Mouse (Mus musculus): Measurements from ENCODE around the gene Nkx2-2. TPM values are rescaled to one million over a fixed set of nuclear protein-coding genes. Genes with fewer than 3 reads are reported as not detected.
"Not testable (repeated sequence)": the region's sequence is repeated elsewhere in the genome, so short reads cannot be mapped to it uniquely, and the experiment has no call there.

The Nkx2-2 gene
- total RNA-seq, 2 experiments from 2014 or later: not detected

DNA sequence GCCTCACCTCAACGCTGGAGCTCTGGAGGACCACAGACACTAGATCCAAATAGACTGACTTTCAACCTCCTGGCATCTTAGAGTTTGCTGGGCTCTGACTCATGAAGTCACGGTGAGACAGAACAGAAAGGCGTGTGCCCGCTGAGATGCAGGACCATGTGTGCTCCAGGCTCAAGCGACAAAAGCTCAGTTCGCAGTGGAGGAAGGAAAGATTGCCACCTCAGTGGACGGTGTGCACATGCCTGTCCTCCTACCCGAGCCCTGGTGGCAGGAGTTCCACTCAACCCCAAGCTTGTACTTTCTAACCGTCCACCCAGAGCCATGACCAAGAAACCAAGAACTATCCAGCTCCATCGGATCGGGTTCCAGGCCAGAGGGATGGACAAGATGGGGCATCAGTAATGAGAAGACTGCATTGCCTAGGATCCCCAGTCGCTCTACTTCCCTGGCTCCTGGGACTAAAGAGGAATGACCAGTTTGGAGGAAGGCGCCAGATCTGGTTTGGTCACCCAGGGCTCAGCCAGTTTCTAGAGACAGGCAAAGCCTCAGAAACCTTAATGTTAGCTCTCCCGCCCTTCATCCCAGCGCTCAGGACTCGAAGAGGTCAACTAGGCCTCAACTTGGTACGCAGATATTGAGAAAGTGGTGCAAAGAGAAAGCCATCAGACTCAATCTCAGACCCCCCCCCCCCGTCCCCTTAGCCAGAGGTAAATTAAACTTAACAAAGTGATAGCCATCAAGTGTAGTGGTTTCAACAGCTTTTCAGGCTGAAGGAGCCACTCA lies 11.9 kb downstream of the Nkx2-2 start:
- ATAC-seq (replicated peaks; ENCODE audit: poor library complexity): no peak

DNA sequence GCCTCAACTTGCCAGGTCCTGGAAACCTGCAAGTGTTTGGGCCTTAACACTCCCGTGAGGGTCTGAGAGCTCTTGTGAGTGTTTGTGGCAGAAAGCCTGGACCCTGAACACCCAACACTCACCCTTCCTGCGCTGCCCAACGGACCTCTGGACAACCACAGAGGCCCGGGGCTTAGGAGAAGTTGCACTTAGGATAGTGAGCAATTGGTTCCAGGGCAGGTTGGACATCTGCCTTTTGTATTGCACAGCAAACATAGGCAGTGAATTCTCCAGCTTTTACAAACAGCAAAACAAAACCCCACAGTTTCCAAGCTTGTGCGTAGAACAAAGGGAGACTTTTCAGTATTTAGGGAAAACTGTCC lies 12.8 kb downstream of the Nkx2-2 start:
- ATAC-seq (replicated peaks; ENCODE audit: poor library complexity): no peak

DNA sequence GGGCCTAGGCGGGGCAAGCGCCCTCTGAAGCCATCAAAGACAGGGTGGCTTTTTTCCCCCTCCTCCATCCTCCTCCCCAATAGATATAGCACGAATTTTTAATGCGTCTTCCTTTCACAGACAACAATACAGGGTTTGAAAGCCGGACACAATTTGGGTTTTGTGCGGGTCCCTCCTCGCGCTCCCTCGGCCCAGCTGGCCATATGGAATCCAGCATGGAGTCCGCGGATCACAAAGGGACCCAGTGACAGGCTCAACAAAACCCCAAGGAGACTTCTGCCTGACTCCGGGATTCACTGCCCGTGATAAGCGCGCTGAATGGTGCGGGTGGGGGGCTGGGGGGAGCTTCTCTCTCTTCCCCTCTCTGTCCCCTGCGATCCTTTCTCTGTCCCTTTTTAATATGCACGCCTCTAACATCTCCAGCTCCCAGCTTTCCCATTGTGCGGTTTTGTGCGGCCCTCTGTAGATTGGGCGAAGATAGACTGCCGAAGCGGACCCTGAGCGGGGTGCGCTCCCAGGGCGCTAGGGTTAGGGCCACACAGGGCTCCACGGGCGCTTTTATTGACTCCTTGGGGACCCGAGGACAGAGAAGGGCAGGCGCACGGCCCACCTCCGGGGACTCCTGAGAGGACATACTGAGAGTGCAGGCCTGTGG lies 13.3 kb downstream of the Nkx2-2 start:
- ATAC-seq (replicated peaks; ENCODE audit: poor library complexity): no peak

DNA sequence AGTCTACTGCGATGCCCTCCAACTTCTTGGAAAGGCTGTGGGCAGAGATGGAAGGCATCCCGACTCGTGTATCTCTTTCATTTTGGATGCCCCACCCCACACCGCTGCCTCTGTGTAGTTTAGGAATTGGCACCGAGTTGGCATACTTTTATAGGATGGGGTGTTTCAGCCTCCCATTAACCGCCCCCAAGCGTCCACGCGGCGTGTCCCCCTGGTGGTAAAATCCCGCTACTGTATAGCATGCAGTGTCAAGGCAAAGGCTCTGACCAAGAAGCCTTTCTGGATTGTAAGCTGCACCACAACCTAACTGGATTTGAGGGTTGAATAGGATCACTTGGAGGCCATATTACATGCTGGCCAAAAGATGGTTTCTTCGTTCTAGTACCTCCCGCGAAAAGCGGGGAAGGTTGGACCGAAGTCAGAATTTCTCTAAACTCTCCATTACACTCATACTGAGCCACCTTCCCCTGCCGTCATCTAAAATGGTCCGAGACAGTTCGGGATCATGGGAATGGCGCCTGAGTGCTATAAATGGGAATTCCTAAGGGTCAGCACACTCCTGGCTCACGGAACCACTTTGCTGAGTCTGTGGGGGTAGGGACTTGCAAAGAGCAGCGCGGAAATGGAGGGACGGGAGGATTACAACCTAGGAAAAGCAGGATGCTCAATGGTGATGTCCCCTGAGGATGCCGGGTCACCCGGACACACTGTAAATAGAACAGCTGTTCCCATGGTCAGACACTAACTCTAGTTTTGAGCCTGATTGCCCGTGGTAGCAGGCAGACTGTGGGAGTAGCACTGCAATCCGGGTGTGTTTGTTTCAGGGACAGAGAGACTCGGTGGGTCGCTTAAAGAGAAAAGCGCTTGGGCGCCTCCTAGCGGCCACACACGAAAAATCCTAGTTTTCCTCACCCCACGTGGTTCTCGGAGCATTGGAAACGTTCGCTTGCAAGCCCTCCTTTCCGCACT lies 15.7 kb downstream of the Nkx2-2 start:
- peak; percentile 74 for ATAC-seq (replicated peaks; ENCODE audit: poor library complexity)

DNA sequence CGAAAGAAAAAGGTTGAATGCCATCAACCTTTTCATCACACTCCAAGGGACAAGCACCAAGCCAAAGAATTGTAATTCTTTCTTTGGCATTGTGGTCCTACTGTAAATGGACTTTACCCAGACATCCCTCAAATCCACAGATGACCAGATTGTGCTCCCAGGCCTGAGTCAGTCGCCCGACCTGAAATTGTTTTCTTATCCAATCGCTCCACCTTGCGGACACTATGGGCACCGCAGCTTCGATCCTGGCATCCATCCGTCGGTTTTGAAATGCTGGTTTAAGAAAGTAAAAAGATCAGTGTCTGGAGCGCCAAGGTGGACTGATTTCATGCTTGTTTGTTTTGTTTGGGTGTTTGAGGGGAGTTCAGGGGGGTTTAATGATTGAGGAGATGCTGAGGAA lies 16.4 kb downstream of the Nkx2-2 start:
- ATAC-seq (replicated peaks; ENCODE audit: poor library complexity): peak; percentile 80

DNA sequence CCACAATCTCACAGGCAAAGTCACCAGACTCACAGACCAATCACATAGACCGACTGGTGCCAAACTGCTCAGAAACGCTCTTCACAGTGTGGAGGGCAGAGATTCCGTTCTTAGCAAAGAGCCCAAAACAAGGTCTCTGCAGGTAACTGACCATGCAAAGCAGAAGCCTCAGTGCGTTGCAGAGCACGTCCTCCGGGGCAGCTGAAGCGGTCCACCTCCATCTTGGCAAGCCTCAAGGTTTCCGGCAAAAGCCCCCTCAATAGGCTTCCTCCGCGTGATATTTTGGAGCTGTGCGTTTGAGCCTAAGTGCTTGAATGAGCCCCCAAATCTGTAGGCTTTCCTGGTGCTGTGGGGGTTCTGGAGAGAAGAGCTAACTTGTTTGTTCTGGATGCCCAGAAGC lies 18.7 kb downstream of the Nkx2-2 start:
- ATAC-seq (replicated peaks; ENCODE audit: poor library complexity): no peak

DNA sequence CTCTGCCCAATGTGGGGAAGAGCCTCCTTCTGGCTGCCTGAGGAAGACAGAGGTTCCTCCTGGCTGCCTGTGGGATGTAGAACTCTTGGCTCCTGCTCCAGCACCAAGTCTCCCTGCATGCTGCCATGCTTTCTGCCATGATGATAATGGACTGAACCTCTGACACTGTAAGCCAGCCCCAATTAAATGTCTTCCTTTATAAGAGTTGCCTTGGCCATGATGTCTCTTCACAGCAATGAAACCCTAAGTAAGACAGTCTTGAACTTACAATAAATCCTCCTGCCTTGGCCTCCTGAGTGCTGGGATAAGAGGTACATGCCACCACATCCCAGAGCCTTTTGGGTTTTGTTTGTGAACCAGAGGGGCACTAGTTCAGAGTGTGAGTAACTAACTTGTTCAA lies 20.3 kb downstream of the Nkx2-2 start:
- no peak for ATAC-seq (replicated peaks; ENCODE audit: poor library complexity)

DNA sequence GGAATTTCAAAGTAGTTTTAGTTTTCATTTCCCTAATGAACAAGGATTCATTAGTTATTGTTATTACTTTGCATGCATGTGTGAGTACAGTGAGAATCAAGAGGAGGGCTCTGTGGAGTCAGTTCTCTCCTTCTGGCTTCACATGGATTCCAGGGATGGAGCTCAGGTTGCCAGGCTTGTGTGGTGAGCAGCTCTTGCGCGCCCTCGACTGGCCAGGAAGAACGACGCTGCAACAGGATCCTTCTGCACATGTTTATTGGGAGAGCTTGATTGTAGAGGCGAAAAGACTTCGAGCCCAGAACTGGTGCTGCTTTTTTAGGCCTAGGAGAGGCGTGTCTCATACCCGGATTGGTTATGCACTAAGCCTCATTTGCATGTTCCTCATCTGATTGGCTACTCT lies 23.5 kb downstream of the Nkx2-2 start:
- not testable (repeated sequence) for ATAC-seq (replicated peaks; ENCODE audit: poor library complexity)

- ATAC-seq (replicated peaks; ENCODE audit: poor library complexity): no peak
Measured at GRCm38 (mm10) chr2:147165863-147166262, 28.2 kb downstream of the Nkx2-2 start.

GRCm38 (mm10) chr2:147165376-147165775 lies 28.7 kb downstream of the Nkx2-2 start:
- ATAC-seq (replicated peaks; ENCODE audit: poor library complexity): no peak

GRCm38 (mm10) chr2:147152543-147152942 lies 41.5 kb downstream of the Nkx2-2 start:
- ATAC-seq (replicated peaks; ENCODE audit: poor library complexity): no peak

Other genes starting within 250 kb of the Nkx2-2 start
- gene Xrn2, start 181.2 kb downstream of the Nkx2-2 start, total RNA-seq (2015): 99.2 and 114 TPM in 2 replicates
- gene Xrn2, start 181.2 kb downstream of the Nkx2-2 start, total RNA-seq (2017): 145 and 167 TPM in 2 replicates
- gene Nkx2-4, start 108.8 kb downstream of the Nkx2-2 start, total RNA-seq (2015): not detected in 2 replicates
- gene Nkx2-4, start 108.8 kb downstream of the Nkx2-2 start, total RNA-seq (2017): not detected in 2 replicates
- not detected in 2 replicates for gene Pax1, start 167.7 kb upstream of the Nkx2-2 start, total RNA-seq (2015)
- gene Pax1, start 167.7 kb upstream of the Nkx2-2 start, total RNA-seq (2017): not detected in 2 replicates